ENCODE assay signal across 19 mouse cellular contexts in genomic region chr2:168670241-168670640, GRCm38 (mm10).
A peak's percentile ranks its signal among the peaks of the same experiment; 100 is the strongest.
DNase-seq lines count a peak whose midpoint lies in the region; ATAC-seq and TF ChIP-seq lines count a peak whose summit lies in the region.
"Had no signal": no experiment of that assay in that cellular context is flagged by ENCODE, and none has a peak within 500 bp of the region (broad histone marks: within the 10 kb centered on the region; RNA-seq: fewer than 3 reads in every experiment).

No protein-coding gene starts in this region.

- no peak for DNase-seq in cerebellum, adult 2 months
- no peak for DNase-seq in cerebellum, adult 9-11 months
- no peak for DNase-seq in midbrain, embryonic 10.5 days (ENCODE audit: low spot score)
- no peak for DNase-seq in limb, embryonic 10.5 days (ENCODE audit: low spot score)
- no peak for DNase-seq in lung, postnatal 0 days (ENCODE audit: low spot score)
- no peak for DNase-seq in hindbrain, embryonic 14.5 days (ENCODE audit: low spot score)
- DNase-seq: adrenal gland, postnatal 10 days; B cell, adult 2 months; cerebellum, adult 9-10 months; gastrocnemius, adult 2 months; gastrocnemius, postnatal 25 days; heart, postnatal 36 days had no signal

- TF ChIP-seq POLR2A in cerebellum, adult 2 months (IDR thresholded peaks at IDR 0.05; ENCODE audit: borderline replicate concordance, insufficient read depth, low read length), result no peak

- no peaks in the 10 kb centered on the region for H3K27me3 ChIP-seq in cerebellum, adult 2 months (ENCODE audit: control insufficient read depth, insufficient read depth, low read length)
- no peaks in the 10 kb centered on the region for H3K27me3 ChIP-seq in midbrain, embryonic 10.5 days (ENCODE audit: low read depth, poor library complexity, severe bottlenecking)
- no peaks in the 10 kb centered on the region for H3K27me3 ChIP-seq in midbrain, embryonic 16.5 days (ENCODE audit: control insufficient read depth, insufficient read depth, low read depth, low read length)
- H3K27me3 ChIP-seq in limb, embryonic 10.5 days (ENCODE audit: low read depth, poor library complexity, severe bottlenecking), result peaks cover 4% of the 10 kb centered on the region; the same call in 1 of the 2 replicates
- H3K27me3 ChIP-seq in lung, postnatal 0 days (replicated peaks; ENCODE audit: insufficient read depth, low read length), result no peaks in the 10 kb centered on the region
- no peaks in the 10 kb centered on the region for H3K27me3 ChIP-seq in hindbrain, embryonic 14.5 days (ENCODE audit: control insufficient read depth, insufficient read depth, low read length)
- H3K27me3 ChIP-seq: forebrain, embryonic 13.5 days; hindbrain, embryonic 13.5 days had no signal

- no peak for TF ChIP-seq CTCF in cerebellum, adult 2 months (IDR thresholded peaks at IDR 0.05; ENCODE audit: borderline replicate concordance, insufficient read depth, low read depth, low read length)
- no peak for TF ChIP-seq CTCF in lung, postnatal 0 days (IDR thresholded peaks at IDR 0.05)

- no peak overlapping the region for H3K9ac ChIP-seq in midbrain, embryonic 16.5 days (ENCODE audit: low read depth, low read length)
- no peak overlapping the region for H3K9ac ChIP-seq in lung, postnatal 0 days (replicated peaks; ENCODE audit: low read depth)
- no peak overlapping the region for H3K9ac ChIP-seq in hindbrain, embryonic 14.5 days
- H3K9ac ChIP-seq: forebrain, embryonic 13.5 days; forebrain, postnatal 0 days; heart, embryonic 13.5 days; hindbrain, embryonic 13.5 days had no signal

- no peak for TF ChIP-seq EP300 in lung, postnatal 0 days (IDR thresholded peaks at IDR 0.05)

- no peak overlapping the region for H3K4me2 ChIP-seq in midbrain, embryonic 16.5 days (ENCODE audit: low read length)
- H3K4me2 ChIP-seq in lung, postnatal 0 days (replicated peaks; ENCODE audit: low read depth, low read length), result no peak overlapping the region
- no peak overlapping the region for H3K4me2 ChIP-seq in hindbrain, embryonic 14.5 days (replicated peaks)
- H3K4me2 ChIP-seq: forebrain, embryonic 13.5 days; heart, embryonic 13.5 days; hindbrain, embryonic 13.5 days had no signal

- no peak overlapping the region for H3K4me3 ChIP-seq in cerebellum, adult 2 months (replicated peaks; ENCODE audit: insufficient read depth, low read depth, low read length)
- no peak overlapping the region for H3K4me3 ChIP-seq in midbrain, embryonic 10.5 days
- H3K4me3 ChIP-seq in midbrain, embryonic 16.5 days (ENCODE audit: low read depth, low read length), result no peak overlapping the region
- H3K4me3 ChIP-seq in limb, embryonic 10.5 days, result peak overlapping the region; percentile 13; the same call in 1 of the 2 replicates
- no peak overlapping the region for H3K4me3 ChIP-seq in lung, postnatal 0 days (ENCODE audit: low read depth, low read length)
- H3K4me3 ChIP-seq in hindbrain, embryonic 14.5 days (replicated peaks; ENCODE audit: low read length), result no peak overlapping the region
- H3K4me3 ChIP-seq: forebrain, embryonic 13.5 days; gastrocnemius, adult 2 months; heart, embryonic 13.5 days; hindbrain, embryonic 13.5 days had no signal

- H3K9me3 ChIP-seq in midbrain, embryonic 10.5 days (replicated peaks), result no peaks in the 10 kb centered on the region
- H3K9me3 ChIP-seq in midbrain, embryonic 16.5 days (replicated peaks; ENCODE audit: control insufficient read depth, low read length, poor library complexity, severe bottlenecking), result no peaks in the 10 kb centered on the region
- H3K9me3 ChIP-seq in limb, embryonic 10.5 days (replicated peaks), result no peaks in the 10 kb centered on the region
- H3K9me3 ChIP-seq in lung, postnatal 0 days (ENCODE audit: low read length), result no peaks in the 10 kb centered on the region
- no peaks in the 10 kb centered on the region for H3K9me3 ChIP-seq in hindbrain, embryonic 14.5 days (ENCODE audit: control insufficient read depth, low read length)
- H3K9me3 ChIP-seq: forebrain, embryonic 13.5 days; heart, embryonic 13.5 days had no signal

- H3K27ac ChIP-seq in cerebellum, adult 2 months (ENCODE audit: insufficient read depth, low read length), result 0 out of 2 replicates have a peak overlapping the region, but pooled peaks have one; percentile 20
- H3K27ac ChIP-seq in midbrain, embryonic 10.5 days (replicated peaks), result 0 out of 2 replicates have a peak overlapping the region, but pooled peaks have one; percentile 3
- no peak overlapping the region for H3K27ac ChIP-seq in midbrain, embryonic 16.5 days (ENCODE audit: low read length)
- peak overlapping the region; percentile 77 for H3K27ac ChIP-seq in limb, embryonic 10.5 days
- H3K27ac ChIP-seq in lung, postnatal 0 days (ENCODE audit: low read length), result no peak overlapping the region
- H3K27ac ChIP-seq in hindbrain, embryonic 14.5 days, result no peak overlapping the region
- H3K27ac ChIP-seq: forebrain, embryonic 13.5 days; gastrocnemius, adult 2 months; heart, embryonic 13.5 days; hindbrain, embryonic 13.5 days had no signal

- 77% methylated on average over 14 of the region's 14 CpGs for WGBS in cerebellum, adult 2 months
- 82% methylated on average over 14 of the region's 14 CpGs for WGBS in midbrain, embryonic 10.5 days
- 90% methylated on average over 14 of the region's 14 CpGs for WGBS in midbrain, embryonic 16.5 days
- WGBS in limb, embryonic 10.5 days, result 79% methylated on average over 14 of the region's 14 CpGs
- 75% methylated on average over 14 of the region's 14 CpGs for WGBS in lung, postnatal 0 days
- 84% methylated on average over 14 of the region's 14 CpGs for WGBS in hindbrain, embryonic 14.5 days

- peaks cover 35% of the 10 kb centered on the region for H3K36me3 ChIP-seq in midbrain, embryonic 10.5 days
- peaks cover 36% of the 10 kb centered on the region for H3K36me3 ChIP-seq in midbrain, embryonic 16.5 days (ENCODE audit: control insufficient read depth, insufficient read depth, low read length)
- peaks cover 17% of the 10 kb centered on the region for H3K36me3 ChIP-seq in limb, embryonic 10.5 days
- H3K36me3 ChIP-seq in lung, postnatal 0 days (ENCODE audit: insufficient read depth, low read length), result 0 out of 2 replicates have a peak, but pooled peaks cover 5% of the 10 kb centered on the region
- H3K36me3 ChIP-seq in hindbrain, embryonic 14.5 days (replicated peaks; ENCODE audit: control insufficient read depth, insufficient read depth), result peaks cover 75% of the 10 kb centered on the region
- H3K36me3 ChIP-seq: G1E had no signal

- peaks cover 59% of the 10 kb centered on the region for H3K4me1 ChIP-seq in cerebellum, adult 2 months (ENCODE audit: control insufficient read depth, insufficient read depth, low read length)
- H3K4me1 ChIP-seq in midbrain, embryonic 10.5 days, result no peaks in the 10 kb centered on the region
- no peaks in the 10 kb centered on the region for H3K4me1 ChIP-seq in midbrain, embryonic 16.5 days (ENCODE audit: control insufficient read depth, insufficient read depth, low read length)
- H3K4me1 ChIP-seq in limb, embryonic 10.5 days, result peaks cover 40% of the 10 kb centered on the region
- H3K4me1 ChIP-seq in lung, postnatal 0 days (ENCODE audit: insufficient read depth, low read depth, low read length), result no peaks in the 10 kb centered on the region
- no peaks in the 10 kb centered on the region for H3K4me1 ChIP-seq in hindbrain, embryonic 14.5 days (replicated peaks; ENCODE audit: control insufficient read depth, insufficient read depth, low read length)
- H3K4me1 ChIP-seq: forebrain, embryonic 13.5 days; heart, embryonic 13.5 days; hindbrain, embryonic 13.5 days had no signal

- ATAC-seq in midbrain, embryonic 16.5 days, result no peak
- ATAC-seq in lung, postnatal 0 days, result no peak
- ATAC-seq in hindbrain, embryonic 14.5 days (ENCODE audit: low FRiP score), result no peak
- ATAC-seq: CD4-positive, CD25-positive, alpha-beta regulatory T cell, adult 4 months; forebrain, embryonic 13.5 days; forebrain, postnatal 0 days had no signal

Comparison
In these comparisons a context has a peak if more than half of its experiments do, and no peak if none do; other contexts are left out.
1. H3K27ac ChIP-seq: peak in cerebellum, adult 2 months (single experiment), midbrain, embryonic 10.5 days (single experiment) and limb, embryonic 10.5 days (single experiment); none in midbrain, embryonic 16.5 days (single experiment), lung, postnatal 0 days (single experiment) and hindbrain, embryonic 14.5 days (single experiment).